Mouse (Mus musculus) heart, adult 18-20 months (tissue): ENCODE results near the gene Nr2f6. TPM values are rescaled to one million over a fixed set of nuclear protein-coding genes. Genes with fewer than 3 reads are reported as not detected.

Experiments used
- DNase-seq, 2 experiments: peaks; one replicate each; pipeline ENCODE4 v3.0.0; 2021 to 2022; ENCODE audit warnings: mixed read lengths in 1 of 2
- long read RNA-seq, 2 experiments: library from polyadenylated mRNA; stranded (forward); transcript quantifications; one replicate each; pipeline ENCODE4 v2.0.0; 2021
- total RNA-seq, 2 experiments: library from RNA; stranded (reverse); gene quantifications; 2 replicates each; pipeline ENCODE4 v1.2.3; 2021

Gene Nr2f6
- 10 to 100 TPM; 48.0 to 53.8 TPM for total RNA-seq
- long read RNA-seq, experiment 1, transcript Nr2f6-201 (4 exons, 2,218 nt): major isoform, 151 of 465 reads
- long read RNA-seq, experiment 1, partial matches to known transcripts: 2 of 465 reads
- long read RNA-seq, experiment 1, other reads (novel, unspliced or antisense): 312 of 465 reads
- long read RNA-seq, experiment 2, transcript Nr2f6-201 (4 exons, 2,218 nt): major isoform, 56 of 262 reads
- long read RNA-seq, experiment 2, partial matches to known transcripts: 2 of 262 reads
- long read RNA-seq, experiment 2, other reads (novel, unspliced or antisense): 204 of 262 reads

DNA sequence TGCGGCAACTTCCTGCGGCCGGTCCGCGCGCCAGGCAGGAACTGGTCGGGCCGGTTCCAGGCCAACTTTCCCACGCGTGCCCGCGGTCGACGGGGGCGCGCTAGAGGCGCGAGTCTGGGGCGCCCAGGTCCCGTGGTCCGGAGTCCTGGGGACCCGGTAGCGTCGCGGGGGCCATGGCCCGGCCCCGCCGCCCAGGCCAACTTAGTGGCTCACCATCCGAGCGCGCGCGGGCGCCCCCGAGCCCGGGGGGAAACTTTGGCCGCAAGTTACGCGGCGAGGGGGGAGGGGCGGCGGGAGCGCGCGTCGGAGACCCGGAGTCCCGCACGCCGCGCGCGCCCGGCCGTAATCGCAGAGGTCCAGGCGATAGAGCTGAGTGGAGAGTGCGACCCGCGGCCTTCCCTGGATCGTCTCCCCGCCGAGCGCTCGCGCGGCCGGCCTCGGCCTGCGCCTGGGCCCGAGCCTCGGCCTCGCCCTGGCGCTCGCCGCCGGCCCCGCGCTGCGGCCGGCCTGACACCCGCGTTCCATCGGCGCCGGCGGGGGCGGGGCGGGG, at the start of gene Nr2f6:
Gene Nr2f6 (minus strand): TSS at position 540 of the 550 bp plus-strand sequence.
- DNase-seq: peak; percentile 80 to 85

GRCm38 (mm10) chr8:71422121-71422520, 40.4 kb upstream of the Nr2f6 start:
- DNase-seq: no peak

- DNase-seq: no peak
Measured at GRCm38 (mm10) chr8:71411535-71412273, 29.9 kb upstream of the Nr2f6 start.

- no peak for DNase-seq
Measured at GRCm38 (mm10) chr8:71408231-71408630, 26.5 kb upstream of the Nr2f6 start.

- no peak for DNase-seq
Measured at GRCm38 (mm10) chr8:71407441-71407840, 25.7 kb upstream of the Nr2f6 start.

GRCm38 (mm10) chr8:71406099-71407015, 24.6 kb upstream of the Nr2f6 start:
- DNase-seq: peak; percentile 63 to 64

DNA sequence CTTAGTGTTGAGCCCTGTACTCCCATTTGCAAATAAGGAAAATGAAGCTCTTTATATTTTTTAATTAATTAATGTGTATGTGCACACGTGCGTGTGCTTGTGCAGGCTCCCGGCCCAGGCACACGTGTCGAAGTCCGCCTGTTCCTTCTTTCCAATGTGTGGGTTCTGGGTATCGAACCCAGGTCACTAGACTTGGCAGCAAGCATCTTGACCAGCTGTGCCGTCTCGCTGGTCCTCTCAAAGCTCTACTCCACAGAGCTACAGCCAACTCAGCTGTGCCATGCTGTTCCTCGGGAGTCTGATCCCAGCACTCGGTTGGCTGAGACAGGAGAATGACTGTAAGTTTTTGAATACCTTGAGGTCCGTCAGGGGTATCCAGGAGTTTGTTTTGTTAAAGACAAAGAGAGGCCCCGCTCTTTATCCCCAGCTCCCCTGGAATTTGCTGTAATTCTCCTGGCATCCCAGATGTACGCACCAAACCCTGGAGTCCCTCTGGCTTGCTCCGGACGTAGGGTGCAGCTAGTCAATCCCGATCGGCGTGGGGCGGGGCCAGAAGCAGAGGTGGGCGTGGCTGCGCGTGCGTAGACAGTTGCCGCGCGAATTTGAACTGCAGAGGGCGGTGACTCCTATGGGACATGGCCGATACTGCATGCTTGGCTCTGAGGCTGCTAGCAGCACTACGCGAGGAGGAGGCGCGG, 23.8 kb upstream of the Nr2f6 start, which contains the start of gene Ankle1:
Gene Ankle1 (plus strand): TSS at position 610 of the 698 bp plus-strand sequence.
- peak; percentile 95 to 99 for DNase-seq

- DNase-seq: no peak
Measured at GRCm38 (mm10) chr8:71404951-71405351, 23.2 kb upstream of the Nr2f6 start.

DNA sequence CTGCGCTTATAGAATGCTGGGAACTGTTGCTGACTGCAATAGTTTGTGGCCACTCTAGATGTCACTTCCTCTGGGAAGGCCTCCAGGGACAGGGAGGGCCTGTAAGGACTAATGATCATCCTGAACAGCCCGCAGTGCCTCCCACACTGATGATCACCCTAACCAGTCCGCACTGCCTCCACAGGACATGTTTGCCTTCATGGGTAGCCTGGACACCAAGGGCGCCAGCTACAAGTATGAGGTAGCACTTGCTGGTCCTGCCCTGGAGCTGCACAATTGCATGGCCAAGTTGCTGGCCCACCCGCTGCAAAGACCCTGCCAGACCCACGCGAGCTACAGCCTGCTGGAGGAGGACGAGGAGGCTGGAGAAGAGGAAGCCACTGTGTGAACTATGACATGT, 22.3 kb upstream of the Nr2f6 start:
- DNase-seq: no peak

GRCm38 (mm10) chr8:71403107-71403885, 21.5 kb upstream of the Nr2f6 start:
- DNase-seq: no peak

- no peak for DNase-seq
Measured at GRCm38 (mm10) chr8:71402446-71402964, 20.7 kb upstream of the Nr2f6 start.

GRCm38 (mm10) chr8:71401454-71401853, 19.7 kb upstream of the Nr2f6 start:
- DNase-seq: no peak

GRCm38 (mm10) chr8:71400826-71401225, 19.1 kb upstream of the Nr2f6 start:
- no peak for DNase-seq

GRCm38 (mm10) chr8:71397701-71398100, 15.9 kb upstream of the Nr2f6 start:
- no peak for DNase-seq

- DNase-seq: peak; percentile 94 to 98
Measured at GRCm38 (mm10) chr8:71396639-71397305, 15.0 kb upstream of the Nr2f6 start, which contains the start of gene Babam1. Gene Babam1, plus strand, starts transcription at chr8:71396861.

DNA sequence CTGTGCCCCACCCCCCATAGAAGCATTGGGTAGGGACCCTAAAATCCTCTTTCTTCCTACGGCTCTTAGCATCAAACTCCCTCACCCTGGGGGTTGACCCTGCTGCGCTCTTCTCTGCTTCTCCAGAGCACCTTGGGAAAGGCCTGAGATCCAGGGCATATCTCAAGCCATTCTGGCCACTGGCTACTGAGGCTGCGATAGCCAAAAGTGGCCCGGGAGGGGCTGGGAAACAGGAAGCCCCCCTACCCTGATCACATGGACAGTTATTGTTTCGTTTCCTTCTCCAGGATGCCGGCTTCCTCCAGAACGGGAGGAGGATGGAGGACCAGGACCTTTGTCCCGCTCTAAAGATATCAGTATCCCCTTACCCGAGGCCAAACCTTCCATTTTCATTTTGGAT, 13.9 kb upstream of the Nr2f6 start, which contains the start of gene Ushbp1:
Gene Ushbp1 (minus strand): TSS at position 174 of the 400 bp plus-strand sequence.
- DNase-seq: peak; percentile 64 to 86

DNA sequence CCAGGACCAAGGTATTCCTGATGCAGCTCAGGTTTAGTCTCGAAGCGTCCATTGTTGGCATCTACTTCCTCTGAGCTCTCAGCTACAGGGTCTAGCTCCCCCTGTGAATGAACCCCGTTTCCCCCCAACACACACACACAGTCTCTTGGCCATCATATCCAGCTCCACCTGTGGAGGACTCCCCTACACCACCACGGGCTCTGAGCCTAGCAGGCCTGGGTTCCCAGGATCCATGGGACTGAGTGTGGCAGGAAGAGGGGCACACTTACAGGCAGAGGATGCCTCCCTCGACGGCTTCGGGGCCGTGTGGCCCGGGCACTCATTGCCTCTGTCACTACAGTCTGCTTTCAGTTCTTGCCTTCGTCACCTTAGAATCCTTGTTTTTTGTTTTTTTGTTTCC, 13.3 kb upstream of the Nr2f6 start:
- peak; percentile 10 to 29 for DNase-seq

DNA sequence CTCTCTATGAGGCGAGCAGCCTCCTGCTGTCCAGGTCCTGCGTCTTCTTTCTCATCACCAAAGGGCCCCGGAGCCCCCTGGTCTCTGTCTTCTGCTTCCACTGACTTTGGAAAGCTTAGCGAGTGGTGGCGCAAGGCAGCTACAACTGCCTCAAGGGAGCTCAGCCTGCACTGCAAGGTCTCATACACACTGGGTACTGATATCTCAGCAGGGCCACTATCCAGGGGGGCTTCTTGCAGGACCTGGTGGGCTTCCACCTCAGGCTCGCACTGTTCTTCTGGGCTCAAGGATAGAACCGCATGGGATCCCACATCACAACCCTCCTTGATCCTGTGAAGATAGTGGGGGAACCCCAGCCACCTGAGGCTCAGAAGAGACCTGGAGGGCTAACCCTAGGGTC, 12.7 kb upstream of the Nr2f6 start:
- peak; percentile 3 to 8 for DNase-seq

DNA sequence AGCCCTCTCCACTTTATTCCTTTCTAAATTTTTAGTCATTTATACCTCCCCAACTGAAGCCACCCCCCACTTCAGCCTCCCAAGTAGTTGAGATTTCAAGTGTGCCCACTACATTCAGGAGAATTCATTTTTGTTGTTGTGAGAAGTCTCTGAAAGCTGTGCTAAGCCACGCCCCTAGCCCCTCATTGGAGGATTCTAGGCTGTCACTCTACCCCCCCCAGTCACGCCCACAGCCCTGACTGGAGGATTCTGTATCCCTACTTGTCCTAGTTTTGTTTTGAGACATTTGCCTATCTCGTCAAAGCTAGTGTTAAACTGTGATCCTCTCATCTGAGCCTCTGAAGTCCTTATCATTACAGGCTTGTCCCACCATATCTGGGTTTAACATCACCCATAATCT, 11.1 kb upstream of the Nr2f6 start:
- DNase-seq: peak; percentile 3 to 12

DNA sequence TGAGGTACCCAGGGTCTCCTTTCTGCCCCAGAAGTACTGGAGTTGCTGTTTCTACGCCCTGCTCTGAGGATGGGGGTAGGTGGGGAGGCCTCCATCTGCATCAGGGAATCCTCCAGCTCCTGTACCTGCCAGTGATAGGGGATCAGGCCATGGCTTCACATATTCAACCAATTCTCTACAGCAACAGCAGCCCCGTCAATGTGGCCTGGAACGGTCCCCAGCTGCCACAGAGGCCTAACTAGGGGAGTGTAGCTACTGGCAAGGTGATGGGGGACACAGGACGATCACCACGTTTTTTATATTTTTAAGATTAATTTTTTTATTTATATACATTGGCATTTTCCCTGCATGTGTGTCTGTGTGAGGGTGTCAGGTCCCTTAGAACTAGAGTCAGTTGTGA, 10.6 kb upstream of the Nr2f6 start:
- DNase-seq: no peak
